Mouse (Mus musculus): Measurements from ENCODE around the gene Nup85. TPM values are rescaled to one million over a fixed set of nuclear protein-coding genes. Genes with fewer than 3 reads are reported as not detected.

Nup85 gene
- total RNA-seq (2014; rRNA removed; ENCODE audit: low replicate concordance) (32.3 and 102 TPM in 2 replicates), polyA plus RNA-seq (2015; fragmentation: Nextera tagmentation; extraction: Ambion mirVana) (33.9 and 40.8 TPM in 2 replicates)

DNA sequence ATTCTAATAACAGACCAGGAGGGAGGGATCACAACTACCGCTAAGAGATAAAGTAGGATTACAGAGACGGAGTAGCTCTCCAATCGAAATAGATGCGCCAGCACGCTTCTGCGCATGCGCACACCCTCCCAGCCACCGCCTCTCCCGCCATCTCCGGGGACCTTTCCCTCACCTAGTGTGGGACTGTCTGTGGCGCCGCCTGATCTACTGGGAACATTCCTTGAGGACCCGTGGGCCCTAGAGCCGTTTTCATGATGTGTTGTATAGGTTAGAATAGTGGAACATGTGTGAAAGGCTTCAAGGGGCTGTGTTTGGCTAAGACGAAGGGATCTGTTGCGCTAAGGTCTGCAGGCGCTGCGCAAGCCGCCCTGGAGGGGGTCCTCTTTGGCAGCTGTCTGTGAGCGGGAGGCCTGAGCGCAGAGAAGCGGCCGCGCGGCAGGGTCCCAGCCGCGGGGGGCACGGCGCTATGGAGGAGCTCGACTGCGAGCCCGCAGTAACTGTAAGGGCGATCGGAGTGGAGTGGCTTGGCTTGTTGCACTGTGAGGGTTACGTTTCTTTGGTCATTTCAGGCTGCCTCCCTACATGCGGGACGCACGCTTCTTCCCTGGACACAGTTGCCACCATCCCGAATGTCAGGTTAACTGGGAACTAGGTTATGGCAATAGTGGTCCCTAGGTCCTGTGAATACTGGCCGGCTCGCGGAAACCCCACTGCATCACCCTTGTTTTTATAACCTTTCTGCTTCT, at the start of gene Nup85:
Nup85 (plus strand) TSS at position 371 of the 746 bp plus-strand sequence.
- under 1% methylated on average over 42 of the region's 42 CpGs for WGBS
- peak; percentile 86 for ATAC-seq (ENCODE audit: insufficient read depth, low read depth)

GRCm38 (mm10) chr11:115515021-115515420, 49.2 kb upstream of the Nup85 start:
- WGBS = 67% methylated on average over 6 of the region's 6 CpGs

More for the DNA sequence above, at the start of gene Nup85:
- peak; percentile 93 for DNase-seq (ENCODE audit: low spot score)
- peak within 1 kb of the TSS; percentile 67 for H3K4me3 ChIP-seq (ENCODE audit: low read depth, low read length)
- H3K27me3 ChIP-seq (ENCODE audit: control insufficient read depth, insufficient read depth, low read length) = no peaks in the 10 kb centered on the region
- no peaks in the 10 kb centered on the region for H3K9me3 ChIP-seq (replicated peaks; ENCODE audit: control insufficient read depth, low read length)
- peak within 1 kb of the TSS; percentile 83 for H3K27ac ChIP-seq (ENCODE audit: low read depth)
- peak within 1 kb of the TSS; percentile 71 for H3K9ac ChIP-seq (replicated peaks; ENCODE audit: low read depth, low read length)
- H3K36me3 ChIP-seq (replicated peaks; ENCODE audit: control insufficient read depth, insufficient read depth, low read length) = peaks cover 30% of the 10 kb centered on the region
- H3K4me1 ChIP-seq (ENCODE audit: control insufficient read depth, insufficient read depth) = peaks cover 10% of the 10 kb centered on the region
- peak within 1 kb of the TSS; percentile 78 for H3K4me2 ChIP-seq (ENCODE audit: low read depth, low read length)
- TF ChIP-seq EP300 (IDR thresholded peaks at IDR 0.05; ENCODE audit: low read depth) (peak; percentile 98), CTCF (IDR thresholded peaks at IDR 0.05; ENCODE audit: low read depth) (no peak)

GRCm38 (mm10) chr11:115516942-115517341, 47.3 kb upstream of the Nup85 start:
- Histone ChIP-seq H3K27ac (ENCODE audit: low read depth) (no peak overlapping the region), H3K36me3 (replicated peaks; ENCODE audit: control insufficient read depth, insufficient read depth, low read length) (0 out of 2 replicates have a peak, but pooled peaks cover under 1% of the 10 kb centered on the region), H3K4me2 (ENCODE audit: low read depth, low read length) (no peak overlapping the region), H3K9me3 (replicated peaks; ENCODE audit: control insufficient read depth, low read length) (no peaks in the 10 kb centered on the region), H3K4me3 (ENCODE audit: low read depth, low read length) (no peak overlapping the region), H3K9ac (replicated peaks; ENCODE audit: low read depth, low read length) (no peak overlapping the region), H3K4me1 (ENCODE audit: control insufficient read depth, insufficient read depth) (peaks cover 24% of the 10 kb centered on the region), H3K27me3 (ENCODE audit: control insufficient read depth, insufficient read depth, low read length) (no peaks in the 10 kb centered on the region)
- TF ChIP-seq EP300 (IDR thresholded peaks at IDR 0.05; ENCODE audit: low read depth) = no peak
- no peak for TF ChIP-seq CTCF (IDR thresholded peaks at IDR 0.05; ENCODE audit: low read depth)
- ATAC-seq (ENCODE audit: insufficient read depth, low read depth) = no peak
- 64% methylated on average over 5 of the region's 5 CpGs for WGBS
- DNase-seq (ENCODE audit: low spot score) = no peak

More at GRCm38 (mm10) chr11:115515021-115515420, 49.2 kb upstream of the Nup85 start:
- Histone ChIP-seq H3K4me1 (ENCODE audit: control insufficient read depth, insufficient read depth) (peaks cover 28% of the 10 kb centered on the region), H3K4me2 (ENCODE audit: low read depth, low read length) (no peak overlapping the region), H3K27me3 (ENCODE audit: control insufficient read depth, insufficient read depth, low read length) (no peaks in the 10 kb centered on the region), H3K36me3 (replicated peaks; ENCODE audit: control insufficient read depth, insufficient read depth, low read length) (no peaks in the 10 kb centered on the region), H3K27ac (ENCODE audit: low read depth) (no peak overlapping the region), H3K9me3 (replicated peaks; ENCODE audit: control insufficient read depth, low read length) (no peaks in the 10 kb centered on the region), H3K4me3 (ENCODE audit: low read depth, low read length) (no peak overlapping the region), H3K9ac (replicated peaks; ENCODE audit: low read depth, low read length) (no peak overlapping the region)
- DNase-seq (ENCODE audit: low spot score) (no peak), ATAC-seq (ENCODE audit: insufficient read depth, low read depth) (no peak)
- TF ChIP-seq EP300 (IDR thresholded peaks at IDR 0.05; ENCODE audit: low read depth) (no peak), CTCF (IDR thresholded peaks at IDR 0.05; ENCODE audit: low read depth) (no peak)

DNA sequence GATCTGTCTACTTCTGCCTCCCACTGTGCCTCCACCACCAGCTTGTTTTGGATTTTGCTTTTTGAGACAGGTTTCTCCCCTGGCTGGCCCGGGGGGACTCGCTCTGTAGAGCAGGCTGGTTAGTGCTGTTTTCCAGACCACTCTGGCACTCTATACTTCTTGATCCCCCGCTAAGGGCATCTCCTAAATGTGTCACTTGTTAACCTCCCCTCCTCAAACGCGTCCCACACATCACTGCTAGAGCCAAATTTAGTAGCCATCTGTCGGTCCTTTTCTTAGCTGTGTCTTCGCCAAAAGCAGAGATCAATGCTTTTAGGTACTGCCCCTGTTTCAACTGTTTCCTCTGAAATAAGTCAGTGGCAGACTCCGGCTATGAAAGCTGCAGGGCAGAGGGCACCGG, 45.5 kb upstream of the Nup85 start:
- TF ChIP-seq CTCF (IDR thresholded peaks at IDR 0.05; ENCODE audit: low read depth) = no peak
- no peak for TF ChIP-seq EP300 (IDR thresholded peaks at IDR 0.05; ENCODE audit: low read depth)
- Histone ChIP-seq H3K27ac (ENCODE audit: low read depth) (peak overlapping the region; percentile 62), H3K9ac (replicated peaks; ENCODE audit: low read depth, low read length) (no peak overlapping the region), H3K36me3 (replicated peaks; ENCODE audit: control insufficient read depth, insufficient read depth, low read length) (peaks cover 11% of the 10 kb centered on the region), H3K4me2 (ENCODE audit: low read depth, low read length) (no peak overlapping the region), H3K4me1 (ENCODE audit: control insufficient read depth, insufficient read depth) (peaks cover 18% of the 10 kb centered on the region), H3K4me3 (ENCODE audit: low read depth, low read length) (no peak overlapping the region), H3K27me3 (ENCODE audit: control insufficient read depth, insufficient read depth, low read length) (no peaks in the 10 kb centered on the region), H3K9me3 (replicated peaks; ENCODE audit: control insufficient read depth, low read length) (no peaks in the 10 kb centered on the region)
- no peak for ATAC-seq (ENCODE audit: insufficient read depth, low read depth)
- WGBS = 51% methylated on average over 9 of the region's 9 CpGs
- DNase-seq (ENCODE audit: low spot score) = no peak

GRCm38 (mm10) chr11:115519581-115519980, 44.7 kb upstream of the Nup85 start:
- no peak for ATAC-seq (ENCODE audit: insufficient read depth, low read depth)
- 78% methylated on average over 3 of the region's 3 CpGs for WGBS

More at GRCm38 (mm10) chr11:115519581-115519980, 44.7 kb upstream of the Nup85 start:
- Histone ChIP-seq H3K4me1 (ENCODE audit: control insufficient read depth, insufficient read depth) (peaks cover 18% of the 10 kb centered on the region), H3K4me3 (ENCODE audit: low read depth, low read length) (no peak overlapping the region), H3K27me3 (ENCODE audit: control insufficient read depth, insufficient read depth, low read length) (no peaks in the 10 kb centered on the region), H3K9me3 (replicated peaks; ENCODE audit: control insufficient read depth, low read length) (no peaks in the 10 kb centered on the region), H3K36me3 (replicated peaks; ENCODE audit: control insufficient read depth, insufficient read depth, low read length) (peaks cover 20% of the 10 kb centered on the region), H3K9ac (replicated peaks; ENCODE audit: low read depth, low read length) (no peak overlapping the region), H3K27ac (ENCODE audit: low read depth) (peak overlapping the region; percentile 80), H3K4me2 (ENCODE audit: low read depth, low read length) (no peak overlapping the region)
- TF ChIP-seq CTCF (IDR thresholded peaks at IDR 0.05; ENCODE audit: low read depth) = no peak
- DNase-seq (ENCODE audit: low spot score) = no peak
